ENCODE assay signal across 1 mouse cellular context in the genomic region with DNA sequence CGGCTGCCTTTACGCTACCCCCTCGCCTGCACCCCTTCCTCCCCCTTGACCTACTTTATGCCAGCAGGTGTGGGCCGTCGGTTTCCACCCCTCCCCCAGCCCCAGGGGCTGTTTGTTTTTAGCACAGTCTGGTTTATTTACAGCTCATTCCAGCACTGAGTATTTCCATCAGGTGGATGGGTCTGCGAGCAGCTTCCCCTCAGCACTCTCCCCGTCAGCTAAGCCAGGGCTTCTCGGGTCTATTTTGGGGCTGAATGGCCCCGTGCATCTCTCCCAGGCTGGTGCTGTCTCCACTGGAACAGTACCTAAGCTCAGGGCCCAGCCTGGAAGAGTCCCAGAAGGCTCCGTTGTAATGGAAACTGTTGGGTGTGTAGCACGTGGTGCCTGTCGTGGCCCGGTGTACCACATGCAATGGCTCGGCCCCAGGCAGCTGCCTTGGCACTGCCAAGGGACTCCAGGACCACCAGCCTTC.
A peak's percentile ranks its signal among the peaks of the same experiment; 100 is the strongest.
TF ChIP-seq lines count a peak whose summit lies in the region.

No protein-coding gene starts in this region.

TF ChIP-seq in CH12.LX, 34 proteins besides CTCF, POLR2A, EP300 and RAD21 (continued from another document):
- peak; percentile 33 for TF ChIP-seq BHLHE40 (IDR thresholded peaks at IDR 0.05; ENCODE audit: low read depth, low read length)
- no peak for TF ChIP-seq MAZ (IDR thresholded peaks at IDR 0.05; ENCODE audit: low read depth, low read length)
- TF ChIP-seq RCOR1 (conservative IDR thresholded peaks at IDR 0.05; ENCODE audit: low read depth, low read length), result 0 out of 2 replicates have a peak, but pooled peaks have one; percentile 21
- TF ChIP-seq POLR2AphosphoS2 (IDR thresholded peaks at IDR 0.05; ENCODE audit: low read depth, low read length), result no peak
- TF ChIP-seq MAFK (IDR thresholded peaks at IDR 0.05; ENCODE audit: insufficient replicate concordance, low read length), result no peak
- peak; percentile 77; the same call in 1 of the 2 replicates for TF ChIP-seq ETS1 (conservative IDR thresholded peaks at IDR 0.05; ENCODE audit: low read depth, low read length)
- no peak for TF ChIP-seq USF1 (IDR thresholded peaks at IDR 0.05; ENCODE audit: low read depth, low read length)
- peak; percentile 93 for TF ChIP-seq MEF2A (IDR thresholded peaks at IDR 0.05; ENCODE audit: borderline replicate concordance, low read depth, low read length)
- no peak for TF ChIP-seq ZMIZ1 (IDR thresholded peaks at IDR 0.05; ENCODE audit: low read depth, low read length)
- no peak for TF ChIP-seq KAT2A (IDR thresholded peaks at IDR 0.05; ENCODE audit: insufficient replicate concordance, low read length)
